Mouse (Mus musculus) inflammation-experienced regulatory T-cells, adult 16 weeks (primary cell): ENCODE data around the gene Vmn2r73. TPM values are rescaled to one million over a fixed set of nuclear protein-coding genes. Genes with fewer than 3 reads are reported as not detected.

Experiments
- polyA plus RNA-seq: library from polyadenylated mRNA; unstranded; fragments of 100-300 nt; shearing (Covaris generic); gene quantifications from one replicate; pipeline ENCODE4 v1.2.1, GENCODE M21; 2017

Vmn2r73 gene
- polyA plus RNA-seq, result not detected

DNA sequence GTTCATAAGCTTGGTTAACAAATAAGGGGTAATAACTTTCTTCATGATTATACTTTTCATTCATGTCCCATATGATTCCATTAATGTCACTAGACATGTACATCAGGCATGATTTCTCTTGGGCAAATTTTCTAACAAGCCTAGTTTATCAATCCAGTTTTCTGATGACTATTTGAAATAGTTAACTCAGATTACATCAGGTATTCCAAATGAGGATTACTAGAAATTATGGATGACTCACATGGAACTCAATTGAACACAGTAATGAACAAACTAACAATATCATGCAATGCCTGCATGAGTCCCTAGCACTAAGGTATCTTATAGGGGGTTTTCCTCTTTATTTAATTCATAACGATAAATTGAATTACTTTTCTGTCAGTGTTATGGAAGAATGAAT lies at the start of gene Vmn2r73:
Gene Vmn2r73 (minus strand): TSS at position 101 of the 400 bp plus-strand sequence.

Other genes starting within 250 kb of the Vmn2r73 start
- not detected for gene Vmn2r72, start 121.2 kb downstream of the Vmn2r73 start, polyA plus RNA-seq
- gene Vmn2r74, start 85.4 kb upstream of the Vmn2r73 start, polyA plus RNA-seq, result not detected